Comparison of ENCODE assay signal across 19 mouse cellular contexts in the genomic region with DNA sequence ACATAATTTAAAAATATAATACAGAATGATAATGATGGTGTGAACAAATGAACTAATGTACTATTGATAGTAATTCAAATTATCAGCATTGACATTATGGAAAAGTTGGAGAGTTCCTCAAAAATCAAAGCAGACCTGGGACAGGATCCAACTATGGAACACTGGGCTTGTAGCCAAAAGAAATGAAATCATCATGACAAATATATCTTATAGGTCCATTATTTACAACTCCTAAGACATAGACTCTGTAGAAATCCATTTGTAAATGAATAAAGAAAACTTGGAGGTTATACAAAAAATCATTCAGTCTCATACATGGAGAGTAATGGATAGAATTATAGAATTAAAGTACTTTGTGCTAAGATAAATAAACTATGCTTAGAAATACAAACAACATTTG.
DNase-seq lines count a peak whose midpoint lies in the region; ATAC-seq lines count a peak whose summit lies in the region.
"Had no signal": no experiment of that assay in that cellular context is flagged by ENCODE, and none has a peak within 500 bp of the region (broad histone marks: within the 10 kb centered on the region; RNA-seq: fewer than 3 reads in every experiment).

No protein-coding gene starts in this region.

- H3K9me3 ChIP-seq in kidney, embryonic 14.5 days (ENCODE audit: control insufficient read depth, low read length), result no peaks in the 10 kb centered on the region
- H3K9me3 ChIP-seq in lung, embryonic 16.5 days (ENCODE audit: control insufficient read depth, low read length), result no peaks in the 10 kb centered on the region
- H3K9me3 ChIP-seq: embryonic facial prominence, embryonic 15.5 days; heart, embryonic 13.5 days; hindbrain, embryonic 13.5 days had no signal

- no peak overlapping the region for H3K4me3 ChIP-seq in kidney, embryonic 14.5 days (ENCODE audit: low read length)
- no peak overlapping the region for H3K4me3 ChIP-seq in lung, embryonic 16.5 days (ENCODE audit: low read length)
- H3K4me3 ChIP-seq: embryonic facial prominence, embryonic 15.5 days; heart, embryonic 13.5 days; hindbrain, embryonic 13.5 days had no signal

- H3K4me2 ChIP-seq in kidney, embryonic 14.5 days (replicated peaks; ENCODE audit: low read depth, low read length), result no peak overlapping the region
- no peak overlapping the region for H3K4me2 ChIP-seq in lung, embryonic 16.5 days (ENCODE audit: low read depth, low read length)
- H3K4me2 ChIP-seq: embryonic facial prominence, embryonic 15.5 days; heart, embryonic 13.5 days; hindbrain, embryonic 13.5 days had no signal

- H3K9ac ChIP-seq in kidney, embryonic 14.5 days (ENCODE audit: low read depth, low read length), result no peak overlapping the region
- H3K9ac ChIP-seq in lung, embryonic 16.5 days (ENCODE audit: low read length), result no peak overlapping the region
- H3K9ac ChIP-seq: embryonic facial prominence, embryonic 15.5 days; forebrain, postnatal 0 days; heart, embryonic 13.5 days; hindbrain, embryonic 13.5 days had no signal

- no peaks in the 10 kb centered on the region for H3K36me3 ChIP-seq in kidney, embryonic 14.5 days (ENCODE audit: control insufficient read depth, insufficient read depth, low read length)
- H3K36me3 ChIP-seq in lung, embryonic 16.5 days (ENCODE audit: control insufficient read depth, insufficient read depth, low read length), result no peaks in the 10 kb centered on the region
- H3K36me3 ChIP-seq: embryonic facial prominence, embryonic 15.5 days; heart, embryonic 13.5 days; hindbrain, embryonic 13.5 days had no signal

- peak; percentile 13 to 20 for DNase-seq in cerebellum, postnatal 14 days
- DNase-seq in cerebellum, postnatal 4 days (ENCODE audit: low spot score in 2 of 2), result no peak
- DNase-seq in kidney, adult 8-10 months, result no peak
- no peak for DNase-seq in lung, postnatal 14 days
- DNase-seq in brain, adult 2 months (ENCODE audit: low read depth, low spot score), result peak; percentile 5
- no peak for DNase-seq in thymus, adult 18-20 months
- DNase-seq: adrenal gland, adult 8-10 months; cerebellum, adult 18-20 months; forebrain, postnatal 0 days; gastrocnemius, postnatal 14 days; heart, postnatal 10 days; heart, postnatal 4 days; kidney, adult 11 months had no signal

- peak; percentile 20; the same call in 1 of the 2 replicates for ATAC-seq in kidney, embryonic 14.5 days (ENCODE audit: low FRiP score, low TSS enrichment)
- ATAC-seq in lung, embryonic 16.5 days (ENCODE audit: low read depth), result peak; percentile 38; the same call in 1 of the 2 replicates
- ATAC-seq: forebrain, postnatal 0 days; hindbrain, postnatal 0 days had no signal

- H3K4me1 ChIP-seq in kidney, embryonic 14.5 days (ENCODE audit: control insufficient read depth, insufficient read depth, low read length), result no peaks in the 10 kb centered on the region
- H3K4me1 ChIP-seq in lung, embryonic 16.5 days (replicated peaks; ENCODE audit: control insufficient read depth, insufficient read depth, low read length), result no peaks in the 10 kb centered on the region
- H3K4me1 ChIP-seq: embryonic facial prominence, embryonic 15.5 days; heart, embryonic 13.5 days; hindbrain, embryonic 13.5 days had no signal

- no peaks in the 10 kb centered on the region for H3K27me3 ChIP-seq in kidney, embryonic 14.5 days (ENCODE audit: control insufficient read depth, insufficient read depth, low read length)
- H3K27me3 ChIP-seq in lung, embryonic 16.5 days (ENCODE audit: control insufficient read depth, insufficient read depth, low read depth, low read length), result no peaks in the 10 kb centered on the region
- H3K27me3 ChIP-seq: embryonic facial prominence, embryonic 15.5 days; heart, embryonic 13.5 days; hindbrain, embryonic 13.5 days had no signal

- H3K27ac ChIP-seq in kidney, embryonic 14.5 days (ENCODE audit: low read depth, low read length), result no peak overlapping the region
- no peak overlapping the region for H3K27ac ChIP-seq in lung, embryonic 16.5 days (ENCODE audit: low read length)
- H3K27ac ChIP-seq: embryonic facial prominence, embryonic 15.5 days; heart, embryonic 13.5 days; hindbrain, embryonic 13.5 days; hindbrain, postnatal 0 days had no signal

Comparison
In these comparisons a context has a peak if more than half of its experiments do, and no peak if none do; other contexts are left out.
1. DNase-seq: peak in cerebellum, postnatal 14 days (2 of 2) and brain, adult 2 months (single experiment); none in cerebellum, postnatal 4 days (0 of 2), kidney, adult 8-10 months (0 of 2), lung, postnatal 14 days (single experiment) and thymus, adult 18-20 months (0 of 2).